Mouse (Mus musculus): Measurements from ENCODE around the gene Mark2. TPM values are rescaled to one million over a fixed set of nuclear protein-coding genes. Genes with fewer than 3 reads are reported as not detected.

The Mark2 gene
- polyA plus RNA-seq, 1 experiment, result 38.5 TPM

DNA sequence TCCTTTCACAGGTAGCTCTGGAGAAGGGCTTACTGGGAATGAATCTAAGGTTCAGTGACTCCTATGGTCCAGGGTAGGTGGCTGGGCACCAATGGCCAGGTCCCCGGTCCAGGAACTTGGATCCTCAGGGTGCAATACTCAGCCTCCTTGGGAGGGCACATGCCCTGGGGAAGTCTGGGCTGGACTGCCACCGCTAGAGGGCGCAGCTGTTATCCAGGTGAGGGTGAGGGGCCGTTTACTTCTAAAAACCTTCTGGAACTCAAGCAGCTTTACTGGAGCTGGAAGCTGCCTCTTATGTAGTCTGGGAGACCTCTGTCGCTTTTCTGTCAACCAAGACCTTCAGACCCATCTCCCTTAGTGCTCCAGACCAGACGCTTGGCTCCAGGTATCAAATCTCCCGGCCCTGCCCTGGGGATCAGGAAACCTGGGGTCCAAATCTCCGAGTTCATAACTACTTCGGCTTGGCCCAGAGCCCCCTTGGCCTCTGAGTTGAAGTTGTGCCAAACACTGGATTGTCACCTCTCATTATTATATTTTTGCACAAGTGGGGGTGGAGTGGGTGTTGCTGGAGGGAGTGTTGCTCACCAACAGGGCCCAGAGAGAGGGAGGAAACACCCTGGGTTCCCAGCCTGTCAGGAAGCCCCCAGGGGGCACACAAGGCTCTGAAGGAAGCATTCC, 77.4 kb downstream of the Mark2 start:
- H3K4me1 ChIP-seq (ENCODE audit: control insufficient read depth, insufficient read depth, low read length), result 0 out of 2 replicates have a peak, but pooled peaks cover 3% of the 10 kb centered on the region
- TF ChIP-seq POLR2A (IDR thresholded peaks at IDR 0.05; ENCODE audit: low read depth, low read length), result no peak
- peak; percentile 93 for TF ChIP-seq CTCF (IDR thresholded peaks at IDR 0.05; ENCODE audit: borderline replicate concordance, insufficient read depth, low read length)
- H3K4me3 ChIP-seq (ENCODE audit: insufficient read depth, low read length), result no peak overlapping the region
- no peak overlapping the region for H3K27ac ChIP-seq (ENCODE audit: insufficient read depth, low read length)

- Histone ChIP-seq H3K4me1 (ENCODE audit: control insufficient read depth, insufficient read depth, low read length) (0 out of 2 replicates have a peak, but pooled peaks cover 3% of the 10 kb centered on the region), H3K4me3 (ENCODE audit: insufficient read depth, low read length) (no peak overlapping the region), H3K27ac (ENCODE audit: insufficient read depth, low read length) (no peak overlapping the region)
- no peak for TF ChIP-seq CTCF (IDR thresholded peaks at IDR 0.05; ENCODE audit: borderline replicate concordance, insufficient read depth, low read length)
Observed at GRCm38 (mm10) chr19:7262592-7262991, 79.1 kb downstream of the Mark2 start.

DNA sequence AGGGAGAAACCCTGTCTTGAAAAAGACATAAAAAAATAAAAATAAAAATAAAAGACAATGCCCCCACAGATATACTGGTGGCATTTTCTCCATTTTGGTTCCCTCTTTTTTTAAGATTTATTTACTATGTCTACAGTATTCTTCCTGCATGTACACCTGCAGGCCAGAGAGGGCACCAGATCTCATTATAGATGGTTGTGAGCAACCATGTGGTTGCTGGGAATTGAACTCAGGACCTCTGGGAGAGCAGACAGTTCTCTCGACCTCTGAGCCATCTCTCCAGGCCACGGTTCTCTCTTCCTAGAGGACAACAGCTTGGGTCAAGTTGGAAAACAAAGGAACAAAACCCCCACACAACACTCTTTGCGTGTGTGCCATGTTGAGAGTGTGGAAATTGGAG, 79.7 kb downstream of the Mark2 start:
- no peak overlapping the region for H3K27ac ChIP-seq (ENCODE audit: insufficient read depth, low read length)
- 0 out of 2 replicates have a peak, but pooled peaks cover 3% of the 10 kb centered on the region for H3K4me1 ChIP-seq (ENCODE audit: control insufficient read depth, insufficient read depth, low read length)
- TF ChIP-seq POLR2A (IDR thresholded peaks at IDR 0.05; ENCODE audit: low read depth, low read length) (no peak), CTCF (IDR thresholded peaks at IDR 0.05; ENCODE audit: borderline replicate concordance, insufficient read depth, low read length) (no peak)
- no peak overlapping the region for H3K4me3 ChIP-seq (ENCODE audit: insufficient read depth, low read length)

DNA sequence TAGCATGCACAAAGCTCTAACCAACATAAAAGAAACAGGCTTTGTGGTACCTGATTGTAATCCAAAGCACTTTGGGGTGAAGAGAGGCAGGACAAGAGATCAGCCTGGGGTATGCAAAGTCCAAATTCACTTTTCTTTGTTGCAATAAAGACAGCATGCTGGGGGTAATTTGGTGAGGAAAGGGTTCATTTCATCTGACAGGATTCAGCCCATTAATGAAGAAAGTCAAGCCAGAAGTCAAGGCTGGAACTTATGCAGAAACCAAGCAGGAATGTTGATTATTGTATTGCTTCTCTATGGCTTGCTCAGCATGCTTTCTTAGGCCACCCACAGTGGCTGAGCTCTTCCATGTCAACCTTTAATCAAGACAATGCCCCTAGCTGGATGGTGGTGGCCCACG, 80.2 kb downstream of the Mark2 start:
- no peak for TF ChIP-seq CTCF (IDR thresholded peaks at IDR 0.05; ENCODE audit: borderline replicate concordance, insufficient read depth, low read length)
- TF ChIP-seq POLR2A (IDR thresholded peaks at IDR 0.05; ENCODE audit: low read depth, low read length), result no peak
- Histone ChIP-seq H3K4me3 (ENCODE audit: insufficient read depth, low read length) (no peak overlapping the region), H3K27ac (ENCODE audit: insufficient read depth, low read length) (no peak overlapping the region), H3K4me1 (ENCODE audit: control insufficient read depth, insufficient read depth, low read length) (0 out of 2 replicates have a peak, but pooled peaks cover 3% of the 10 kb centered on the region)

DNA sequence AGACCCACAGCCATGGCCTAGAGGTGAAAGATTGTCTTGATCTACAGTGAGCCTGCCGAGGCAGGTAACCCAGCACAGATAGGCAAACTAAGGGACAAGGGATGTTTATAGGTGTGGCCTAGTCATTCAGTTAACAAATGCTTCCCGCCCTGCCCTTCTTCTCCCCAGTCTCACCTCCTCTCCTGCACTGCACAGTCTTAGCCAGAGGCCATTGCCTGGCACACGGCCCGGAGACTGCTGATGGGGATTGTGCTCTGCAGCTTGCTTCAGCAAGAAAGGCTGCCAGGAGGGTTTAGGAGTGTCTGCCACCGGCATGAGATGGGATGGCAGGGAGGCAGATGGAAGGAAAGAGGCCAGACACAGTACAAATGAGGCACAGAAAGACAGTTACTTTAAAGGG, 83.8 kb downstream of the Mark2 start:
- H3K27ac ChIP-seq (ENCODE audit: insufficient read depth, low read length), result no peak overlapping the region
- no peak for TF ChIP-seq POLR2A (IDR thresholded peaks at IDR 0.05; ENCODE audit: low read depth, low read length)
- TF ChIP-seq CTCF (IDR thresholded peaks at IDR 0.05; ENCODE audit: borderline replicate concordance, insufficient read depth, low read length), result no peak
- no peaks in the 10 kb centered on the region for H3K4me1 ChIP-seq (ENCODE audit: control insufficient read depth, insufficient read depth, low read length)
- no peak overlapping the region for H3K4me3 ChIP-seq (ENCODE audit: insufficient read depth, low read length)

GRCm38 (mm10) chr19:7246021-7246420, 95.6 kb downstream of the Mark2 start:
- TF ChIP-seq POLR2A (IDR thresholded peaks at IDR 0.05; ENCODE audit: low read depth, low read length) (no peak), CTCF (IDR thresholded peaks at IDR 0.05; ENCODE audit: borderline replicate concordance, insufficient read depth, low read length) (no peak)
- H3K27ac ChIP-seq (ENCODE audit: insufficient read depth, low read length), result no peak overlapping the region
- H3K4me3 ChIP-seq (ENCODE audit: insufficient read depth, low read length), result no peak overlapping the region
- H3K4me1 ChIP-seq (ENCODE audit: control insufficient read depth, insufficient read depth, low read length), result no peaks in the 10 kb centered on the region

DNA sequence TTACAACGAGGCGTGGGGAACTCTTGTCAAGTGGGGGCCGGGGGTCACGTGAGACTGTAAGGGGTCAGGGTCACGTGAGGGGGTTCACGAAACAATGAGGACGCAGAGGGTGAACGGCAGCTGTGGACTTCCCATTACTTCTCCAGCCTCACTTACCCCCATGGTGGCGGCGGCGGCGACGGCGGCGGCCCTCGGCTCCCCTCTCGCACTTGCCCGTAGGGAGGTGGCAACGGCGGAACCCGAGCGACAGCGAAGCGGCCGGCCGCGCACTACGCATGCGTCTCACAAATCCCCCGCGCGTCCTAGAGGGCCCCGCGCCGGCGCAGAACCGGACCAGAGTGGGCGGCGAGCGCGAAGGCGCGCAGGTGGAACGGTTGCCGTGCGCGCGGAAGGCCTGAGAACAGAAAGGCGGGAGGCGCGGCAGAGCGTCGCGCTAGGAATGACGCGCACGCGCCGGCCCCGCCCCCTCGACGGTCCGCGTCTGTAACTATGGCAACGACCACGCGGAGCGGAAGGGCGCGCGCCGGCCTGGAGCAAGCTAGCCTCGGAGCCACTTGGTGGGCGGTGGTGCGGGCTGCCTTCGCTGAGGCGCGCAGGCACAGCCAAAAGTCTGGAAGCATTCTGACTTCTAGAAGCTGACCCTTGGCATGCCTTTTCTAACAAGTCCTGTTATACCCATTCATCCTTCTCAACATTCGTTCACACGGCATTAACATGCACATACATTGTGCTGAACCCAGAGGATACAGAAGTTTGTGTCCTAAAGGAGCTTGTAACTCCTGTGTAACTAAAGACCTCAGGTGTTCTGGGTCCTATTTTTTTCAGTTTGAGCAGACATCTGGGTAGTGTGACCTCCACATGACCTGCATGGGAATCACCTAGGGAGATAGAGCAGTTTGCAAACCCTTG, 100.6 kb downstream of the Mark2 start, which contains the start of gene Naa40:
TSS of gene Naa40 (minus strand) at position 402 of the 909 bp plus-strand sequence.
- Histone ChIP-seq H3K27ac (ENCODE audit: insufficient read depth, low read length) (peak within 1 kb of the TSS; percentile 29; the same call in 1 of the 2 replicates), H3K4me1 (ENCODE audit: control insufficient read depth, insufficient read depth, low read length) (no peaks in the 10 kb centered on the region), H3K4me3 (ENCODE audit: insufficient read depth, low read length) (peak within 1 kb of the TSS; percentile 76)
- TF ChIP-seq CTCF (IDR thresholded peaks at IDR 0.05; ENCODE audit: borderline replicate concordance, insufficient read depth, low read length) (no peak), POLR2A (IDR thresholded peaks at IDR 0.05; ENCODE audit: low read depth, low read length) (peak; percentile 62)

DNA sequence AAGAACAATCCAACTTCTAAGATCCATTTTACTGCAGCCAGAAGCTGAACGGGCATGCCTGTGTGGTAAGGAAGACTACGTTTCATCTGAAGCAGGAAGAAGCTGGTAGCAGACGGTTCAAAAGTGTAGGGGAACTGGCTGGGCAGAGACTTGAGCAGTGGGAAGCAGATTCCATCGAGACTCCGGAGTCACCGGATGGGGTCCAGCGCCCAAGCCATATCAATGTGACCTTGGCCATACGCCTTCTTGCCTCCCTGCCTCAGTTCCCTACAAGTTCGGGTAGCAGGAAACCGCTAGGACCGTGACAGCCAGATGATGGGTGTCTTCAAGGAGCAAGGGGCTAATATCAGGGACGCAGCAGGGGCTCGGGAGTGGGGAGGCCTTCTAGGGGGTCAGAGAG, 101.4 kb downstream of the Mark2 start:
- no peaks in the 10 kb centered on the region for H3K4me1 ChIP-seq (ENCODE audit: control insufficient read depth, insufficient read depth, low read length)
- TF ChIP-seq POLR2A (IDR thresholded peaks at IDR 0.05; ENCODE audit: low read depth, low read length), result no peak
- TF ChIP-seq CTCF (IDR thresholded peaks at IDR 0.05; ENCODE audit: borderline replicate concordance, insufficient read depth, low read length), result no peak
- H3K27ac ChIP-seq (ENCODE audit: insufficient read depth, low read length), result no peak overlapping the region
- peak overlapping the region; percentile 76 for H3K4me3 ChIP-seq (ENCODE audit: insufficient read depth, low read length)

GRCm38 (mm10) chr19:7239574-7239973, 102.1 kb downstream of the Mark2 start:
- peak overlapping the region; percentile 76 for H3K4me3 ChIP-seq (ENCODE audit: insufficient read depth, low read length)
- TF ChIP-seq POLR2A (IDR thresholded peaks at IDR 0.05; ENCODE audit: low read depth, low read length) (no peak), CTCF (IDR thresholded peaks at IDR 0.05; ENCODE audit: borderline replicate concordance, insufficient read depth, low read length) (no peak)
- no peak overlapping the region for H3K27ac ChIP-seq (ENCODE audit: insufficient read depth, low read length)
- H3K4me1 ChIP-seq (ENCODE audit: control insufficient read depth, insufficient read depth, low read length), result no peaks in the 10 kb centered on the region

- Histone ChIP-seq H3K4me3 (ENCODE audit: insufficient read depth, low read length) (no peak overlapping the region), H3K4me1 (ENCODE audit: control insufficient read depth, insufficient read depth, low read length) (no peaks in the 10 kb centered on the region), H3K27ac (ENCODE audit: insufficient read depth, low read length) (no peak overlapping the region)
- TF ChIP-seq CTCF (IDR thresholded peaks at IDR 0.05; ENCODE audit: borderline replicate concordance, insufficient read depth, low read length) (no peak), POLR2A (IDR thresholded peaks at IDR 0.05; ENCODE audit: low read depth, low read length) (no peak)
Observed at GRCm38 (mm10) chr19:7236742-7237141, 104.9 kb downstream of the Mark2 start.

Data from embryonic fibroblast, embryonic 13.5 days (primary cell).